Mouse (Mus musculus) heart, postnatal 14 days (tissue): ENCODE measurements around the gene Olfml1. TPM values are rescaled to one million over a fixed set of nuclear protein-coding genes. Genes with fewer than 3 reads are reported as not detected.
A peak's percentile ranks its signal among the peaks of the same experiment; 100 is the strongest.

Experiments
- DNase-seq, 2 experiments: peaks; one replicate each; pipeline ENCODE4 v3.0.0; 2021 to 2022
- intact Hi-C: fragments of 180-260 bp; cut with DNase I; formaldehyde crosslinking; loops from one replicate; pipeline ENCODE4 v1.15.1; 2025
- total RNA-seq, 2 experiments: library from RNA; stranded (reverse); gene quantifications; 2 replicates each; pipeline ENCODE4 v1.2.3; 2021

Olfml1 gene
- total RNA-seq, 2 experiments from 2014 or later = 5.6 to 9.0 TPM

DNA sequence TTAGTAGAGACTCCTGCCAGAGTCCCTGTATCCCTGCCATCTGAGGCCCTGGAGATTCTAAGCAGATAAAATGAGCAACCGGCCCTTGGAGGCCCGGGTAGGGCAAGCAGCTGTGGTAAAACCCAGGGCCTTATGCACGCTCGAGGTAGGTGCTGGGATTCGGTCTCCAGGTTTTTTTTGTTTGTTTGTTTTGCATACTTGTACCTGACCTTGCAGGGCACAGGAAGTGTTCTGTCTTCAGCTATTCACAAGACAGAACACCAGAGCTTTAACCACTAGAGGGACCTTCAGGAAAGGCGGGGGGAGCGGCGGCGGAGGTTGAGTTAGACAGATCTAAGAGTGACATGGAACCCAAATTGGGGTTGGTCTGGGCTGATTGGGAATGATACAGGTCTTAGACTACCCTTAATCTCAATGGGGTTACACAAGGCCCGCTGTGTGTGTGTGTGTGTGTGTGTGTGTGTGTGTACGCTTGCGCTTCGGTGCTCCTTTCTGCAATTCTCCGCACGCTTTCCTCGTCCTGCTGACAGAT lies 27.1 kb downstream of the Olfml1 start:
- DNase-seq = peak; percentile 39 to 60
- intact Hi-C loops = no loop called here

GRCm38 (mm10) chr7:107594857-107595402 lies 27.7 kb downstream of the Olfml1 start, which contains the start of gene Ppfibp2:
Ppfibp2 (plus strand) TSS chr7:107595207.
- intact Hi-C loops = no loop called here
- DNase-seq = peak; percentile 89 to 92

GRCm38 (mm10) chr7:107595426-107595825 lies 28.2 kb downstream of the Olfml1 start:
- no peak for DNase-seq
- intact Hi-C loops = no loop called here

DNA sequence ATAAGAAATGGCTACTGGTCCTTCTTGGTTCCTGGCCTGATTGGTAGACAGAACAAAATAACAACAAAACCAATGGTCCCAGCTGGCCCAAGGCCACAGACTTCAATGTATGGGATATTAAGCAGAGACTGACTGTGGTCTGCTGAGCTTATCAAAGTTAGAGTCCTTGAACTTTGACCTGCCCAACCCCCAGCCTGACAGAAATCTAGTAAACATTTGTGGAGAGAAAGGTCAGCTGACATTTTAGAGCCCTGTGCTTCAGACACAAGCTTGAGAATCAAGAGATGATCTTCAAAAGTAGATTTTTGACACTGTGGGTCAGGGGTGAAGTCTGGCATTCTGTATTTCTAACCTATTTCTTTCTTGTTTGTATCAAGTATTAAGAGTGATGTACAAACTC lies 29.5 kb downstream of the Olfml1 start:
- DNase-seq = no peak
- intact Hi-C loops = no loop called here

DNA sequence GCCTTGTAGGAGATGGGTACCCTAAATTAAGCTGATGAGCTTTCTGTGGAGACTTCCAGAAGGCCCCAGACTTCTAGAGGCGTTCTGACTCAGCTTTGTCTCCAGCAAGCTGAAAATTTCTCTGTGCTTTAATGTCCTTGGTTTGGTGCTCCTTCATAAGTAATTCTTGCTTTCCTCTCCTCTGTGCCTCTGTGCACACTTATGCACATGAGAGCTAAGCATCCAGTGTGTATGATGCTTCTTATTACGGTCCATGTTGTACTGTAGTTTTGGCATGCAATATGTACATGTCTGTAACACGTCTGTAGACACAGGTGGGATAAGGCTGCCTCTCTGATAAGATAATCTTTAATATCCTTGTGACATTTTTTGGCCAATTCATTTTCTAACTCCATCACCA lies 30.7 kb downstream of the Olfml1 start:
- intact Hi-C loops = no loop called here
- no peak for DNase-seq

DNA sequence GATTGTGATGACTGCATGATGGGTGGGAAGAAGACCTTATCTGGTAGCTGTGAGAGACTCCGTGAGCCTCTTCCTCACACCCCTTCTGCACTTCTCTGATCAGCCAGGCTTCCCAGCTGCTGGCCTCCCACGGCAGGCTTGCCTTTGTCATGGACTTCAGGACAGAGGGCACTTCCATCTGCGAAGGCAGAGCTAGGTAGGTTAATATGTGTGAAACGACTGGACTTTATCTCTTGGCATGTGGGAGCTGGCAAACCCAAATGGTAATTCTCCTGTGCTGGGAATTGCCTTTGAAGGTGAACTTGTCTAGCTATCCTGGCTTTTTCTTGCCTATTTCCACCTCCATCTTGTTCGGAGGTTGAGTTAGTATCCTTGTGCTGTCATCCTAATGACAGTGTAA lies 33.4 kb downstream of the Olfml1 start:
- intact Hi-C loops = no loop called here
- no peak for DNase-seq

DNA sequence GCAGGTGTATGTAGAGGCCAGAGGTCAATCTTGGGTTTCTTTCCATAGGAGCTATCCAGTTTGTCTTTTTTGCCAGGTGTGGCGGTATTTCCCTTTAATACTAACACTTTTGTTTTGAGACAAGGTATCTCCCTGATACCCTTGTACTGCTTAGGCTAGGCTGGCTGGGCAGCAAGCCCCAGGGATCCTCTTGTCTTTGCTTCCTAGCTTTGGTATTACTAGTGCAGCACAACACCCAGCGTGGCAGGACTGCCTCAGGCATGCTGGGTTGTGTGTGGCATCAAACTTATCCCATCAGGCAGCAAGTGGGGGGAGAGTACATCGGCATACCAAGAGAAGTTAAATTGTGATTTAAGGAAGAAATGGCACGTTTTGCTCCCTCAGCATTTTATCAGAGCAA lies 35.3 kb downstream of the Olfml1 start:
- no peak for DNase-seq
- intact Hi-C loops = no loop called here

DNA sequence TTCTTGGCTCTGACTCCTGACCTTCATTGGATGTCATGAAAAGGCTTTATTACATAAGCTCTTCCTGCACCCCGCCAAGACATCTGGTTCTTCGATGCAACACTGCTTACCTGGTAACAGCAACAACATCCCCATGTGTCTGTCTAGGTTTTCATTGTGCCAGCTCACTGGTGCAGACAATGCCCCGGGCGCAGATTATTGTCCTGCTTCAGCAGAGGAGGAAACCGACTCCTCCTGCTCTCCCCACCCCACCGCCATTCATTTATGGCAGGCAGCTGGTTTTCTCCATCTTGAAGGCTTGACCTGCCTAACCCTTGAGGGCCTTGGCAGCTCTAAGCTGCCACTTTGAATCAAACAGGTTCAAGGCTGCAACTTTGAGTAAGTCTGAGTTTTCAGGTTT lies 35.7 kb downstream of the Olfml1 start:
- no peak for DNase-seq
- intact Hi-C loops = no loop called here

- intact Hi-C loops = no loop called here
- no peak for DNase-seq
These were observed 40.5 kb downstream of the Olfml1 start for GRCm38 (mm10) chr7:107607766-107608165.

- no peak for DNase-seq
- intact Hi-C loops = no loop called here
These were observed 42.5 kb downstream of the Olfml1 start for GRCm38 (mm10) chr7:107609622-107610255.

GRCm38 (mm10) chr7:107610880-107611279 lies 43.6 kb downstream of the Olfml1 start:
- no peak for DNase-seq
- intact Hi-C loops = no loop called here

- no peak for DNase-seq
- intact Hi-C loops = no loop called here
These were observed 51.1 kb downstream of the Olfml1 start for GRCm38 (mm10) chr7:107618028-107618992.

DNA sequence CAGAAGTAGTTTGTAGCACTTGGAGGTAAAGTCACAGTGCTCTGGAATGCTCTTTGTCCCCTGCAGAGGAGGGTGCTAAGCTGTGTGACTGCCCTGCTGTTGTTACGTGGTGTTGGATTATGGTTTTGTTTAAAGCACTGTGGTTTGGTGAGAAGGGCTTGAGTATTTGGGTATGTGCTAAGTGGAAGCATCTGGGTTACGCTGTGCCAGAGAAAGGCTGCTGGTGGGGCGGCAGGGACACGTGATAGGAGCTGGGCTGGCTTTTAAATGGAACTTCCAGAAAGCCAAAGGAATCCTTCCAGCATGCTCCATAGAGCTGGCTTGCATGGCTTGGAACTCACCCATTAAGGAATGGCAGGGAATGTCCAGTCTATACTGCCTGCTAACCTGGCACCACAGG lies 52.0 kb downstream of the Olfml1 start:
- no peak for DNase-seq
- intact Hi-C loops = no loop called here

GRCm38 (mm10) chr7:107620137-107620536 lies 52.9 kb downstream of the Olfml1 start:
- DNase-seq = no peak
- intact Hi-C loops = no loop called here

GRCm38 (mm10) chr7:107624432-107624831 lies 57.2 kb downstream of the Olfml1 start:
- intact Hi-C loops = no loop called here
- no peak for DNase-seq

- intact Hi-C loops = no loop called here
- no peak for DNase-seq
These were observed 57.8 kb downstream of the Olfml1 start, which contains the start of gene 5330417H12Rik for GRCm38 (mm10) chr7:107625061-107625460. 5330417H12Rik (minus strand) TSS chr7:107625161.

DNA sequence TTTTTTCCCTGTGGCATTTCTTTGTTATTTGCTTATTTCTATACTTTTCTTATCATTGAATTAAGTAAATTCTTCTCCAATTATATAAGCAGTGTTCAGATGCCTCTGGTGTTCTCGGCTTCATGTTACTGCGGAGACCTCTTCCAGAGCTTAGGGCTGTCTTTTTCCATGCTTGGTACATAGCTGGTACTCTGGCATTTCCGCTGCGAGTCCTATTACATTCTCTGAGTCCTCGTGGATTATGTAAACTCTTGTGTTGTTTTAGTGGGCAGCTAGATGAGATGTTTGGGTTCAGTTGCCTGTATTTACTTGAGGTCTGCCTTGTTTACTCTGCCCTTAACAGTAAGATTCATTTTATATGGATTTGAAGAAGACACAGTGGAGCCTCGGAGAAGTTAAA lies 58.5 kb downstream of the Olfml1 start:
- intact Hi-C loops = no loop called here
- DNase-seq = no peak

- no peak for DNase-seq
- intact Hi-C loops = no loop called here
These were observed 61.1 kb downstream of the Olfml1 start for GRCm38 (mm10) chr7:107628383-107628782.

DNA sequence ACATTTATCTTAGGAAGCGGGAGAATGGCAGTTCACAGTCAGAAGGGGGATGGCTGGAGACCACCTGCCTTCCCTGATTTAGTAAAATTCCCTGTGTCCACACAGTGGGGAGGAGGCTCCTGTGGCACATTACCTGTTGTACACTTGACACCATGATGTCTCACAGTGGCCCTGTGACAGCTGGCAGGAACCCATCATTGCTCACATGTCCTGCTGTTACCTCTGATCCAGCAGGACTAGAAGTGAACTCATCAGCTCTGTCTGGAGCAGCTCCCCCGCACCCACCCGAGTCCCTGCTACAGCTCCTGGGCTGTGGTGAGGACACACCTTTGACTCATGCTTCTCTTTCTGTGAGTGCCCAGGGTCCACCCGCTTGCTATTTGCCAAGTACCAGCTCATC lies 66.0 kb downstream of the Olfml1 start:
- DNase-seq = no peak
- intact Hi-C loops = no loop called here

DNA sequence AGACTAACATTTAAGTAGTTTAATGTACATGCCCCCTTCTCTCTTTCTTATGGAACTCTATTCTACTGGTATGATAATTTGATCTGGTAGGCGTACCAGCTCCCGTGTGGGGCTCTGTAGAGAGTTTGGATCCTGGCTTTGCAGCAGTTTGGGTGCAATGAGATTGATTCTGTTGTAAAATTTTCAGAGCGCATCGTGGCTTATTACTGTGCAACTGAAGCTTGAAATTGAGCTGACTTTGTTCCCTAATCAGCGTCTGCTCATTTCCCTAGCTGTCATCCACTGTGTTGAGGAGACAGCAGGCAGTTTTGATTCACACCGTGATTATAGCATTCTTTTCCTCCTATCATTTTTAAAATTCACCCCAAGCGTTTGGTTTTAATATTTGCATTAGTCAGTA lies 70.2 kb downstream of the Olfml1 start:
- no peak for DNase-seq
- intact Hi-C loops = no loop called here

- intact Hi-C loops = no loop called here
- DNase-seq = no peak
These were observed 70.8 kb downstream of the Olfml1 start for GRCm38 (mm10) chr7:107638026-107638425.
